In the genomic region with DNA sequence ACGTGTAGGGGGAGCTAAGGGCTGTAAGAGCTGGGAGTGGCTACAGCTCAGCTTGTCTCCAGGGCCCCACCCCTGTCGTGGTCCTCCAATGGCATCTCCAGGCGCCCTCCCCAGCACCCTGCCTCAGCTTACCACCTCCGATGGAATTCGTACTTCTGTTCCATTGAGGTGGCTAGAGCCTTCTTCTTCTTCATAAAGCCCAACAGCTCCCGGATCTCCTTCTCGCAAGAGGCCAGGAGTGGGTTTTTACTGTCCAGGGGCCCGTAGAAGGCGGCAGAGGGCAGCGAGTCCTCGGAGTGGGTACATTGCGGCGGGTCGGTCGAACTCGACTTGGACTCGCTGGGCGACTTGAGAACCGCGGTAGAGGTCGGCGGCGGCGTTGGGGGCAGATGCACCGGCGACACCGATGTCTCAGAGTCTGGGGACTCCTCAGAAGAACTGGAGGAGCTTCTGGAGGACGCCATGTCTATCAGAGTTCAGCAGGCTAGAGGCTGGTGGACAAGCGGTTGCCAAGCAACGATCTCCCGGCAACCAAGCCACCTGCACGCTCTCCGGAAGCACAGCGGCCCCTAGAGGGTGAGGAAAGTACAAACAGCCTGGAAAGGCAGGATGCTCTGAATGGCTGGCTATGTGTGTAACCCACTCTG, we compare ENCODE assay signal across 8 mouse cellular contexts. TPM values are rescaled to one million over a fixed set of nuclear protein-coding genes. Genes with fewer than 3 reads are reported as not detected.
A peak's percentile ranks its signal among the peaks of the same experiment; 100 is the strongest.
DNase-seq lines count a peak whose midpoint lies in the region; ATAC-seq and TF ChIP-seq lines count a peak whose summit lies in the region.

Gene Cfap54, minus strand, starts transcription at position 486 of the 647 bp plus-strand sequence.

- 2% methylated on average over 34 of the region's 34 CpGs for WGBS in hindbrain, postnatal 0 days

- 0 out of 2 replicates have a peak within 1 kb of the TSS, but pooled peaks have one; percentile 2 for H3K27ac ChIP-seq in gastrocnemius, adult 2 months
- peak within 1 kb of the TSS; percentile 36; the same call in 1 of the 2 replicates for H3K27ac ChIP-seq in hindbrain, postnatal 0 days

- intact Hi-C loops in gastrocnemius, adult 2 months (cut with DNase I): no loop called here

- peak; percentile 96 for DNase-seq in ZHBTc4 (ENCODE audit: low read depth, low spot score)
- DNase-seq in gastrocnemius, adult 2 months: peak; percentile 86
- peak; percentile 97 for DNase-seq in hindbrain, postnatal 0 days (ENCODE audit: low spot score)
- DNase-seq in left cerebral cortex, adult 18-20 months (ENCODE audit: low spot score in 2 of 2): peak; percentile 93 to 94
- peak; percentile 89 to 91 for DNase-seq in lung, postnatal 4 days
- DNase-seq in retina, postnatal 7 days (ENCODE audit: low read depth, low spot score): peak; percentile 87
- DNase-seq in urinary bladder, adult 18-20 months (ENCODE audit: low spot score in 2 of 2): peak; percentile 63 to 75

- H3K9ac ChIP-seq in hindbrain, postnatal 0 days (replicated peaks; ENCODE audit: low read length): peak within 1 kb of the TSS; percentile 48

- peak within 1 kb of the TSS; percentile 70 for H3K4me2 ChIP-seq in hindbrain, postnatal 0 days (ENCODE audit: low read depth, low read length)

- no peaks in the 10 kb centered on the region for H3K36me3 ChIP-seq in hindbrain, postnatal 0 days (ENCODE audit: insufficient read depth, low read length)

- TF ChIP-seq CTCF in gastrocnemius, adult 2 months (IDR thresholded peaks at IDR 0.05): peak; percentile 91
- TF ChIP-seq CTCF in hindbrain, postnatal 0 days (IDR thresholded peaks at IDR 0.05; ENCODE audit: low read depth): peak; percentile 94

- peak within 1 kb of the TSS; percentile 77 for H3K4me3 ChIP-seq in gastrocnemius, adult 2 months
- peak within 1 kb of the TSS; percentile 62 for H3K4me3 ChIP-seq in hindbrain, postnatal 0 days (ENCODE audit: low read length)

- peak; percentile 92 for ATAC-seq in common myeloid progenitor, adult 5-6 weeks (replicated peaks; ENCODE audit: low read depth, poor library complexity, severe bottlenecking)
- peak; percentile 95 for ATAC-seq in hindbrain, postnatal 0 days

- no peaks in the 10 kb centered on the region for H3K4me1 ChIP-seq in hindbrain, postnatal 0 days (ENCODE audit: insufficient read depth, low read length)

- no peaks in the 10 kb centered on the region for H3K27me3 ChIP-seq in hindbrain, postnatal 0 days (ENCODE audit: insufficient read depth, low read length)

- H3K9me3 ChIP-seq in hindbrain, postnatal 0 days (ENCODE audit: low read length): no peaks in the 10 kb centered on the region

RNA-seq across cellular contexts. Expression of gene Cfap54, which starts in this region (rescaled TPM):
- 0.27 and 1.2 TPM in 2 replicates for total RNA-seq in common myeloid progenitor, adult 5-6 weeks (2017)
- under 1 TPM; 0.31 to 0.59 TPM for total RNA-seq in gastrocnemius, adult 2 months (2021)
- total RNA-seq in hindbrain, postnatal 0 days (2014; rRNA removed): 3.5 and 5.2 TPM in 2 replicates
- polyA plus RNA-seq in hindbrain, postnatal 0 days (2015; fragmentation: Nextera tagmentation; extraction: Ambion mirVana): 3.0 and 4.2 TPM in 2 replicates
- 10 to 100 TPM; 19.6 to 23.7 TPM for total RNA-seq in left cerebral cortex, adult 18-20 months (2021)

Comparison
In these comparisons a context has a peak if more than half of its experiments do, and no peak if none do; other contexts are left out.
1. Peak in every context shown above with its lines: DNase-seq, ATAC-seq, H3K4me3 ChIP-seq and H3K27ac ChIP-seq.
2. Peak in DNase-seq, H3K4me3 ChIP-seq and H3K27ac ChIP-seq in gastrocnemius, adult 2 months; RNA of the gene not detected or under 1 TPM.